In the genomic region with DNA sequence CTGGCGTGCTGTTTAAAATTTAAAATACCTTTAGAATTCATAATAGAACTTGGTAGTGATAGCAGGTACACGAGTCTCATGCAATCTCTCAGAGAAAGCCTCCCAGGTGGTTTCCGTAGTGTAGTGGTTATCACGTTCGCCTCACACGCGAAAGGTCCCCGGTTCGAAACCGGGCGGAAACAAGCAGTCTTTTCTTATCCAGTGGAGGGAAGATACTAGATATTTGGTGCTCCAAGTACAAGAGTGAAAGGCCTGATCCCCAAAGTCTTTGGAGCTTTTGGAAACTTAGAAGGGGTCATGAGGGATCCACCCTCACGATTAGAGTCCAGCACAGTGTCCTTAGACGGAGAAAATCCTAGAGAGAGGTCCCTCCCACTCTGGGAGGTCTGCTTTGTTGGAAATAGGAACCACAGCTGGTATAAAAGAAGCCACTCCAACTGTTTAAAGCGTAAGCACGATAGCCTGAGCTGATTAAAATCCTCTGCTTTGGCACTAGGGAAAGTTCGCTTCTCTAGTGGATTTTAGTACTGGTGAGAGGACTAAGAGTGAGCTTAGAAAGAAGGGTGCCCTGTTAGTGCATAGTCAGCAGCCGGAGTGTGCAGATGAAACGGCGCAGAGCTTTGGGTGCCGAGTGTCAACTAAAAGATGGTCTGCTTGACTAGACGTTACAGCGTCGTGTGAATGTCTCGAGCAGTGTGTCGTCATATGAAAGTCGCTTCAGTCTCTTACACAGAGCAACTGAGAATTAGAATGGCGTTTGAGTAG, we compare ENCODE assay signal across 9 mouse cellular contexts. TPM values are rescaled to one million over a fixed set of nuclear protein-coding genes. Genes with fewer than 3 reads are reported as not detected.
DNase-seq lines count a peak whose midpoint lies in the region; ATAC-seq lines count a peak whose summit lies in the region.
"Had no signal": no experiment of that assay in that cellular context is flagged by ENCODE, and none has a peak within 500 bp of the region (broad histone marks: within the 10 kb centered on the region; RNA-seq: fewer than 3 reads in every experiment).

No protein-coding gene starts in this region.

- WGBS in lung, embryonic 15.5 days = 5% methylated on average over 27 of the region's 27 CpGs

- no peak overlapping the region for H3K4me3 ChIP-seq in lung, embryonic 15.5 days

- H3K9ac ChIP-seq in lung, embryonic 15.5 days = no peak overlapping the region
- H3K9ac ChIP-seq: embryonic facial prominence, embryonic 15.5 days had no signal

- H3K27me3 ChIP-seq in lung, embryonic 15.5 days = peaks cover 96% of the 10 kb centered on the region

- no peaks in the 10 kb centered on the region for H3K36me3 ChIP-seq in lung, embryonic 15.5 days
- H3K36me3 ChIP-seq: embryonic facial prominence, embryonic 15.5 days had no signal

- H3K27ac ChIP-seq in lung, embryonic 15.5 days = no peak overlapping the region
- H3K27ac ChIP-seq: embryonic facial prominence, embryonic 15.5 days had no signal

- peak overlapping the region; percentile 46; the same call in 1 of the 2 replicates for H3K4me2 ChIP-seq in lung, embryonic 15.5 days

- DNase-seq in lung, postnatal 36 days = no peak
- DNase-seq in T-cell, adult 2 months (ENCODE audit: low spot score) = peak; percentile 61
- DNase-seq in retina, postnatal 1 day = peak; percentile 49
- no peak for DNase-seq in kidney, adult 11 months
- DNase-seq in cerebellum, postnatal 36 days = no peak
- no peak for DNase-seq in frontal cortex, adult 2 months (ENCODE audit: extremely low spot score in 1 of 2, low spot score in 1 of 2)

- H3K9me3 ChIP-seq in lung, embryonic 15.5 days = no peaks in the 10 kb centered on the region
- H3K9me3 ChIP-seq: embryonic facial prominence, embryonic 15.5 days had no signal

- ATAC-seq in lung, embryonic 15.5 days (ENCODE audit: borderline replicate concordance, extremely low read depth, low FRiP score, low TSS enrichment) = no peak
- peak; percentile 29 for ATAC-seq in inflammation-experienced regulatory T-cells, adult 6 months

- peaks cover 9% of the 10 kb centered on the region for H3K4me1 ChIP-seq in lung, embryonic 15.5 days
- H3K4me1 ChIP-seq: embryonic facial prominence, embryonic 15.5 days had no signal

RNA-seq across cellular contexts. Expression of gene Fcgr1, which starts 39.0 kb away (rescaled TPM):
- 2.4 and 3.6 TPM in 2 replicates for polyA plus RNA-seq in lung, embryonic 15.5 days (2015; fragmentation: Nextera tagmentation; extraction: Ambion mirVana)
- under 1 TPM in 1 of 3 experiments, not detected in 2; 0.43 TPM for polyA plus RNA-seq in inflammation-experienced regulatory T-cells, adult 6 months (2017; shearing (Covaris generic))
- 3.0 and 4.8 TPM in 2 replicates for polyA plus RNA-seq in frontal cortex, adult 2 months (2012; rRNA removed)

Comparison
In these comparisons a context has a peak if more than half of its experiments do, and no peak if none do; other contexts are left out.
1. DNase-seq: peak in T-cell, adult 2 months (single experiment) and retina, postnatal 1 day (single experiment); none in lung, postnatal 36 days (single experiment), kidney, adult 11 months (single experiment), cerebellum, postnatal 36 days (0 of 2) and frontal cortex, adult 2 months (0 of 2).